Mouse (Mus musculus) myocyte (in vitro differentiated cells): Measurements from ENCODE around the gene Tfpi. TPM values are rescaled to one million over a fixed set of nuclear protein-coding genes. Genes with fewer than 3 reads are reported as not detected.
"Not testable (repeated sequence)": the region's sequence is repeated elsewhere in the genome, so short reads cannot be mapped to it uniquely, and the experiment has no call there.

Experiments used
- H3K27me3 ChIP-seq: one replicate; pipeline ENCODE4 v1.6.1; 2011; ENCODE audit not compliant: control insufficient read depth, insufficient read depth, insufficient read length
- H3K36me3 ChIP-seq: one replicate; pipeline ENCODE4 v1.6.1; 2011; ENCODE audit not compliant: control insufficient read depth, insufficient read depth
- H3K4me2 ChIP-seq: one replicate; pipeline ENCODE4 v1.6.1; 2011; ENCODE audit warnings: low read depth, control low read depth
- H3K4me3 ChIP-seq: one replicate; pipeline ENCODE4 v1.5.1; 2011; ENCODE audit warnings: mild to moderate bottlenecking, control low read depth, moderate library complexity
- H3K79me2 ChIP-seq: one replicate; pipeline ENCODE4 v1.6.1; 2011; ENCODE audit not compliant: control insufficient read depth, insufficient read depth
- H3ac ChIP-seq: one replicate; pipeline ENCODE4 v1.6.1; 2011; ENCODE audit not compliant: control insufficient read depth, insufficient read length
- CEBPB ChIP-seq: IDR thresholded peaks from 2 replicates; pipeline ENCODE4 v1.6.1; 2011; ENCODE audit warnings: mild to moderate bottlenecking, moderate library complexity; ENCODE audit not compliant: poor library complexity, insufficient read depth, severe bottlenecking
- E2F4 ChIP-seq: IDR thresholded peaks from one replicate; pipeline ENCODE4 v1.6.1; 2011; ENCODE audit warnings: mild to moderate bottlenecking, control low read depth, moderate library complexity; ENCODE audit not compliant: insufficient read depth
- MAX ChIP-seq: IDR thresholded peaks from one replicate; pipeline ENCODE4 v1.6.1; 2011; ENCODE audit warnings: low read depth, mild to moderate bottlenecking, control low read depth
- MYOD1 ChIP-seq, 3 experiments: IDR thresholded peaks; one replicate each; pipeline ENCODE4 v1.6.1; 2011; ENCODE audit warnings: control low read depth in 2 of 3, low read depth in 2 of 3, mild to moderate bottlenecking in 2 of 3, moderate library complexity in 1 of 3; ENCODE audit not compliant: insufficient read length in 2 of 3, control insufficient read depth in 1 of 3
- MYOG ChIP-seq, 3 experiments: IDR thresholded peaks; one replicate each; pipeline ENCODE4 v1.6.1; 2011; ENCODE audit warnings: control low read depth in 2 of 3, low read depth in 2 of 3, mild to moderate bottlenecking in 2 of 3; ENCODE audit not compliant: insufficient read length in 2 of 3, control insufficient read depth in 1 of 3, insufficient read depth in 1 of 3
- POLR2A ChIP-seq: IDR thresholded peaks from one replicate; pipeline ENCODE4 v1.6.1; 2011; ENCODE audit warnings: low read depth, mild to moderate bottlenecking, control low read depth, moderate library complexity; ENCODE audit not compliant: insufficient read length
- POLR2AphosphoS2 ChIP-seq: IDR thresholded peaks from one replicate; pipeline ENCODE4 v1.6.1; 2011; ENCODE audit warnings: low read depth, control low read depth; ENCODE audit not compliant: insufficient read length
- REST ChIP-seq: IDR thresholded peaks from one replicate; pipeline ENCODE4 v1.6.1; 2011; ENCODE audit warnings: mild to moderate bottlenecking, control low read depth, moderate library complexity; ENCODE audit not compliant: insufficient read depth, insufficient read length
- SRF ChIP-seq: IDR thresholded peaks from one replicate; pipeline ENCODE4 v1.6.1; 2011; ENCODE audit warnings: low read depth; ENCODE audit not compliant: control insufficient read depth, insufficient read length
- TCF12 ChIP-seq: IDR thresholded peaks from one replicate; pipeline ENCODE4 v1.6.1; 2011; ENCODE audit warnings: mild to moderate bottlenecking, control low read depth; ENCODE audit not compliant: poor library complexity, insufficient read depth, severe bottlenecking
- TCF3 ChIP-seq: IDR thresholded peaks from one replicate; pipeline ENCODE4 v1.6.1; 2011; ENCODE audit warnings: low read depth, control low read depth; ENCODE audit not compliant: insufficient read length
- USF1 ChIP-seq: IDR thresholded peaks from one replicate; pipeline ENCODE4 v1.6.1; 2011; ENCODE audit warnings: low read depth, mild to moderate bottlenecking, control low read depth, moderate library complexity
- polyA plus RNA-seq: library from polyadenylated mRNA; unstranded; fragments of >200 nt; fragmentation: generic; extraction: Trizol; gene quantifications from one replicate; pipeline ENCODE4 v1.2.1, GENCODE M21; 2012; ENCODE audit warnings: missing spikeins

The Tfpi gene
- polyA plus RNA-seq, 1 experiment = 7.9 TPM

GRCm38 (mm10) chr2:84404834-84405233 lies 71.7 kb downstream of the Tfpi start:
- no peaks in the 10 kb centered on the region for H3K79me2 ChIP-seq
- no peak overlapping the region for H3K4me2 ChIP-seq
- H3K36me3 ChIP-seq = no peaks in the 10 kb centered on the region
- H3ac ChIP-seq = no peak overlapping the region
- no peak for TF ChIP-seq MYOG (IDR thresholded peaks at IDR 0.05; ENCODE audit: control insufficient read depth in 1 of 3, insufficient read depth in 1 of 3, insufficient read length in 2 of 3, low read depth in 2 of 3)
- TF ChIP-seq MYOD1 (IDR thresholded peaks at IDR 0.05; ENCODE audit: control insufficient read depth in 1 of 3, insufficient read length in 2 of 3, low read depth in 2 of 3) = no peak
- no peak for TF ChIP-seq TCF3
- no peak for TF ChIP-seq E2F4
- no peak for TF ChIP-seq MAX
- TF ChIP-seq POLR2AphosphoS2 = no peak
- no peak for TF ChIP-seq USF1
- TF ChIP-seq CEBPB = no peak
- TF ChIP-seq REST = no peak
- no peak for TF ChIP-seq POLR2A
- TF ChIP-seq TCF12 = no peak
- no peak for TF ChIP-seq SRF
- no peaks in the 10 kb centered on the region for H3K27me3 ChIP-seq
- H3K4me3 ChIP-seq = no peak overlapping the region

GRCm38 (mm10) chr2:84402713-84403112 lies 73.9 kb downstream of the Tfpi start:
- TF ChIP-seq SRF (no peak), CEBPB (no peak), MYOD1 (IDR thresholded peaks at IDR 0.05; ENCODE audit: control insufficient read depth in 1 of 3, insufficient read length in 2 of 3, low read depth in 2 of 3) (no peak), E2F4 (no peak), USF1 (no peak), TCF3 (no peak), TCF12 (no peak), POLR2AphosphoS2 (no peak), MYOG (IDR thresholded peaks at IDR 0.05; ENCODE audit: control insufficient read depth in 1 of 3, insufficient read depth in 1 of 3, insufficient read length in 2 of 3, low read depth in 2 of 3) (no peak), MAX (no peak), REST (no peak), POLR2A (no peak)
- Histone ChIP-seq H3ac (no peak overlapping the region), H3K4me3 (no peak overlapping the region), H3K27me3 (no peaks in the 10 kb centered on the region), H3K36me3 (no peaks in the 10 kb centered on the region), H3K4me2 (no peak overlapping the region), H3K79me2 (no peaks in the 10 kb centered on the region)

GRCm38 (mm10) chr2:84396557-84396956 lies 80.0 kb downstream of the Tfpi start:
- H3K27me3 ChIP-seq = no peaks in the 10 kb centered on the region
- no peak overlapping the region for H3K4me2 ChIP-seq
- H3K4me3 ChIP-seq = no peak overlapping the region
- no peaks in the 10 kb centered on the region for H3K36me3 ChIP-seq
- no peak for TF ChIP-seq POLR2A
- no peak for TF ChIP-seq REST
- TF ChIP-seq USF1 = no peak
- TF ChIP-seq MYOD1 (IDR thresholded peaks at IDR 0.05; ENCODE audit: control insufficient read depth in 1 of 3, insufficient read length in 2 of 3, low read depth in 2 of 3) = no peak
- no peak for TF ChIP-seq MYOG (IDR thresholded peaks at IDR 0.05; ENCODE audit: control insufficient read depth in 1 of 3, insufficient read depth in 1 of 3, insufficient read length in 2 of 3, low read depth in 2 of 3)
- TF ChIP-seq TCF3 = no peak
- no peak for TF ChIP-seq TCF12
- TF ChIP-seq MAX = no peak
- TF ChIP-seq POLR2AphosphoS2 = no peak
- no peak for TF ChIP-seq E2F4
- no peak for TF ChIP-seq CEBPB
- TF ChIP-seq SRF = no peak
- H3K79me2 ChIP-seq = no peaks in the 10 kb centered on the region
- H3ac ChIP-seq = no peak overlapping the region

GRCm38 (mm10) chr2:84393236-84393635 lies 83.3 kb downstream of the Tfpi start:
- H3K79me2 ChIP-seq = no peaks in the 10 kb centered on the region
- no peak overlapping the region for H3K4me2 ChIP-seq
- TF ChIP-seq TCF12 (no peak), CEBPB (no peak), POLR2AphosphoS2 (no peak), MYOD1 (IDR thresholded peaks at IDR 0.05; ENCODE audit: control insufficient read depth in 1 of 3, insufficient read length in 2 of 3, low read depth in 2 of 3) (no peak), MAX (no peak), SRF (no peak), E2F4 (no peak), USF1 (no peak), MYOG (IDR thresholded peaks at IDR 0.05; ENCODE audit: control insufficient read depth in 1 of 3, insufficient read depth in 1 of 3, insufficient read length in 2 of 3, low read depth in 2 of 3) (no peak), POLR2A (no peak), REST (no peak), TCF3 (no peak)
- no peak overlapping the region for H3ac ChIP-seq
- H3K36me3 ChIP-seq = peaks cover 6% of the 10 kb centered on the region
- H3K4me3 ChIP-seq = no peak overlapping the region
- H3K27me3 ChIP-seq = no peaks in the 10 kb centered on the region

GRCm38 (mm10) chr2:84389075-84389474 lies 87.5 kb downstream of the Tfpi start:
- Histone ChIP-seq H3K27me3 (no peaks in the 10 kb centered on the region), H3K4me3 (no peak overlapping the region), H3ac (no peak overlapping the region), H3K36me3 (peaks cover 6% of the 10 kb centered on the region), H3K79me2 (no peaks in the 10 kb centered on the region), H3K4me2 (no peak overlapping the region)
- no peak for TF ChIP-seq MAX
- TF ChIP-seq TCF3 = no peak
- no peak for TF ChIP-seq MYOG (IDR thresholded peaks at IDR 0.05; ENCODE audit: control insufficient read depth in 1 of 3, insufficient read depth in 1 of 3, insufficient read length in 2 of 3, low read depth in 2 of 3)
- no peak for TF ChIP-seq TCF12

GRCm38 (mm10) chr2:84388537-84388936 lies 88.0 kb downstream of the Tfpi start:
- not testable (repeated sequence) for H3K4me2 ChIP-seq, H3K36me3 ChIP-seq, H3K79me2 ChIP-seq, H3K4me3 ChIP-seq, H3ac ChIP-seq, H3K27me3 ChIP-seq
